23 mouse cellular contexts compared by ENCODE assay signal in genomic region chr19:61131096-61131495, GRCm38 (mm10). TPM values are rescaled to one million over a fixed set of nuclear protein-coding genes. Genes with fewer than 3 reads are reported as not detected.
"Had no signal": no experiment of that assay in that cellular context is flagged by ENCODE, and none has a peak within 500 bp of the region (broad histone marks: within the 10 kb centered on the region; RNA-seq: fewer than 3 reads in every experiment).

No protein-coding gene starts in this region.

- H3K9me3 ChIP-seq: neural tube, embryonic 12.5 days; stomach, embryonic 15.5 days had no signal

- H3K27me3 ChIP-seq: midbrain, embryonic 12.5 days; neural tube, embryonic 12.5 days; stomach, embryonic 15.5 days had no signal

- ATAC-seq: midbrain, embryonic 16.5 days had no signal

- H3K4me1 ChIP-seq: midbrain, embryonic 10.5 days; midbrain, embryonic 12.5 days; neural tube, embryonic 12.5 days; stomach, embryonic 15.5 days had no signal

- H3K9ac ChIP-seq: lung, embryonic 14.5 days; midbrain, embryonic 12.5 days; neural tube, embryonic 12.5 days; stomach, embryonic 15.5 days had no signal

- H3K4me3 ChIP-seq: midbrain, embryonic 10.5 days; midbrain, embryonic 12.5 days; neural tube, embryonic 12.5 days; stomach, embryonic 15.5 days had no signal

- H3K27ac ChIP-seq: midbrain, embryonic 10.5 days; midbrain, embryonic 12.5 days; neural tube, embryonic 12.5 days; stomach, embryonic 15.5 days; stomach, postnatal 0 days had no signal

- H3K4me2 ChIP-seq: lung, embryonic 14.5 days; midbrain, embryonic 12.5 days; neural tube, embryonic 12.5 days; stomach, embryonic 15.5 days had no signal

- DNase-seq: lung, adult 18-20 months; lung, embryonic 14.5 days; lung, postnatal 10 days; lung, postnatal 4 days; midbrain, embryonic 14.5 days; right cerebral cortex, postnatal 14 days; thymus, adult 2 months; thymus, postnatal 25 days; thymus, postnatal 4 days had no signal

RNA-seq across cellular contexts. Expression of gene Gm7102, which starts 45.0 kb away (rescaled TPM):
- total RNA-seq: megakaryocyte-erythroid progenitor cell, adult 5-6 weeks; neutrophil, adult 5-6 weeks had no signal
- polyA plus RNA-seq: midbrain, embryonic 14.5 days; midbrain, embryonic 16.5 days; neural tube, embryonic 12.5 days; spleen, adult 2 months; thymus, adult 2 months had no signal

RNA-seq across cellular contexts. Expression of gene Gm6020, which starts 52.6 kb away (rescaled TPM):
- total RNA-seq: megakaryocyte, adult 5-6 weeks; megakaryocyte-erythroid progenitor cell, adult 5-6 weeks; neutrophil, adult 5-6 weeks had no signal
- polyA plus RNA-seq: lung, embryonic 14.5 days; lung, embryonic 16.5 days; midbrain, embryonic 10.5 days; midbrain, embryonic 12.5 days; midbrain, embryonic 14.5 days; midbrain, embryonic 16.5 days; neural tube, embryonic 12.5 days; neural tube, embryonic 14.5 days; spleen, adult 2 months; stomach, embryonic 15.5 days; stomach, postnatal 0 days; testis, adult 2 months; thymus, adult 2 months; urinary bladder, adult 2 months had no signal
